Mouse (Mus musculus): Measurements from ENCODE around the gene Dcaf12l2. TPM values are rescaled to one million over a fixed set of nuclear protein-coding genes. Genes with fewer than 3 reads are reported as not detected.
A peak's percentile ranks its signal among the peaks of the same experiment; 100 is the strongest.

The Dcaf12l2 gene
- 2.7 and 3.2 TPM in 2 replicates for polyA plus RNA-seq (2015; fragmentation: Nextera tagmentation; extraction: Ambion mirVana)

DNA sequence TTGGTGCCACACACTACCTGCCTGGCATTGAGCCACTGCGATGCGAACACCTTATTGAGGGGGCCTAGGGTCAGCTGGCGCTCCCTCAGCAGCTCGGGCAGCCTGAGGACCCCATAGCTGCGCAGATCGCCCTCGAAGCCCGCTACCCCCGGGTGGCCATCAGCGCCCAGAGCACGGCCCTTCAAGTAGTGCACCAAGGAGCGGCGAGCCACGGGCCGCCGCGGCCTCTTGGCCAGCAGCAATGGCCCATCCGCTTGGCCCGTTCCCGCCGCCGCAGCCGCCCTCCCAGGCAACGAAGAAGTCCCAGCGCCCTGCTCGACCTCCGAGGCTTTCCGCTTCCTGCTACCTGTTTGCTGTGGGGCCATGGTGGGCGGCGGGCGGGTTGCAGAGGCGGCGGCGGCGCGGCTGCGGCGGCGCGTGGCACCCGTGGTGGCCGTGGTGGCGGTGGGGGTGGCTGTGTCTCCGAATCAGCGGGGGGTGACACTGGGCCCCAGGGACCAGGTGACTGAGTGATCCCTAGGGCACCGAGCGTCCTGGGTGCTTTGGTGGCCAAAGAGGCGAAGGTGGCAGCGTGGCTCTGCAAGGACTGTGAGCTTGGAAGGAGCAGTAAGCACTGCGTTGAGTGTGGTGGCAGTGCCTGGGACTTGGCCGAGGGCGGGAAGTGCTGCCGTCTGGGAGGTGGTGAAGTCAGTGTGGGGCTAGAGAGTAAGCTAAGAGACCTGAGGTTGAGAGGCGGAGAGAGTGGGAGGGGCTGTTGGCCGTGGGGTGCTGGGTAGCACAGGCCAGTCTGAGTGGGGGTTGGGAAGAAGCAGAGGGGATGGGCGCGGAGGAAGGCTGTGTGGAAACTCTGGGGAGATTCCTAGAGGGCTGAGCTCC lies at the start of gene Dcaf12l2:
Gene Dcaf12l2 (minus strand): TSS at position 697 of the 876 bp plus-strand sequence.
- 31% methylated on average over 54 of the region's 57 CpGs for WGBS
- no peaks in the 10 kb centered on the region for H3K4me1 ChIP-seq
- H3K4me3 ChIP-seq, result peak within 1 kb of the TSS; percentile 50
- no peaks in the 10 kb centered on the region for H3K9me3 ChIP-seq
- no peak within 1 kb of the TSS; the same call in 1 of the 2 replicates for H3K27ac ChIP-seq
- peak; percentile 80; the same call in 1 of the 2 replicates for ATAC-seq (ENCODE audit: insufficient number of reproducible peaks, insufficient read depth, low FRiP score, low TSS enrichment, low read depth)
- peak within 1 kb of the TSS; percentile 72 for H3K9ac ChIP-seq
- no peaks in the 10 kb centered on the region for H3K36me3 ChIP-seq
- H3K4me2 ChIP-seq, result peak within 1 kb of the TSS; percentile 64
- H3K27me3 ChIP-seq, result no peaks in the 10 kb centered on the region

DNA sequence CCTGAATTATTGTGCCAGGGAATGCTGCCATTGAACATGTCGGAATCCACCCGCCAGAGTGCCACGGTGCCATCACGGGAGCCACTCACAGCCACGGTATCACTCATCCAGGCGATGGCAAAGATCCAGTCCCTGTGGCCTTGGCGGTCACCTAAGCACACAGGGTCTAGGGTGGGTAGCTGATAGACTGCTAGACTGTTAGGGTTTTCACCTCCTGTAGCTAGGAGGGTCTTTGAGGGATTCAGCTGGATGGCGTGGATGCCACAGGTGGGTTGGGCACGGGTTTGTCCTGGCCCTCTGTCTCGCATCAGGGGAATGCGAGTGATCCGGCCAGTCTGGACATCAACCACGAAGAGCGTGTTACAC lies 879 bp downstream of the Dcaf12l2 start:
- no peaks in the 10 kb centered on the region for H3K4me1 ChIP-seq
- 74% methylated on average over 14 of the region's 14 CpGs for WGBS
- no peaks in the 10 kb centered on the region for H3K9me3 ChIP-seq
- no peak overlapping the region for H3K27ac ChIP-seq
- H3K4me2 ChIP-seq, result peak overlapping the region; percentile 64
- H3K36me3 ChIP-seq, result no peaks in the 10 kb centered on the region
- no peaks in the 10 kb centered on the region for H3K27me3 ChIP-seq
- H3K4me3 ChIP-seq, result peak overlapping the region; percentile 50
- no peak for ATAC-seq (ENCODE audit: insufficient number of reproducible peaks, insufficient read depth, low FRiP score, low TSS enrichment, low read depth)
- peak overlapping the region; percentile 72; the same call in 1 of the 2 replicates for H3K9ac ChIP-seq
